Mouse (Mus musculus) MEL (cell line): ENCODE results near the gene Ttll8. TPM values are rescaled to one million over a fixed set of nuclear protein-coding genes. Genes with fewer than 3 reads are reported as not detected.

Experiments
- DNase-seq: peaks from one replicate; pipeline ENCODE4 v3.0.0; 2011; ENCODE audit warnings: low read depth, low spot score
- H3K27ac ChIP-seq: 2 replicates; pipeline ENCODE4 v1.5.1; 2012; ENCODE audit warnings: low read depth, mild to moderate bottlenecking, control low read depth, low read length, moderate library complexity; ENCODE audit not compliant: control insufficient read depth
- H3K27me3 ChIP-seq, 2 experiments: fragments of 150-350 bp in 1 of 2; sonication (generic) in 1 of 2; 2 replicates each; pipeline ENCODE4 v1.6.1; 2012; ENCODE audit warnings: low read length in 2 of 2, mild to moderate bottlenecking in 2 of 2, improper control_type of control experiment in 1 of 2, moderate library complexity in 1 of 2; ENCODE audit not compliant: insufficient read depth in 2 of 2, control insufficient read depth in 1 of 2
- H3K36me3 ChIP-seq, 2 experiments: 2 replicates each; pipeline ENCODE4 v1.6.1; 2012 to 2014; ENCODE audit warnings: low read length in 2 of 2, improper control_type of control experiment in 1 of 2, inconsistent platforms in 1 of 2, mild to moderate bottlenecking in 1 of 2; ENCODE audit not compliant: insufficient read depth in 2 of 2, control insufficient read depth in 1 of 2
- H3K4me1 ChIP-seq, 2 experiments: fragments of 150-350 bp in 1 of 2; sonication (generic) in 1 of 2; 2 replicates each; pipeline ENCODE4 v1.6.1; 2012; ENCODE audit warnings: low read length in 2 of 2, improper control_type of control experiment in 1 of 2, mild to moderate bottlenecking in 1 of 2; ENCODE audit not compliant: insufficient read depth in 2 of 2, control insufficient read depth in 1 of 2
- H3K4me3 ChIP-seq, 2 experiments: fragments of 150-350 bp in 1 of 2; sonication (generic) in 1 of 2; 2 replicates each; pipeline ENCODE4 v1.5.1; 2012; ENCODE audit warnings: low read depth in 2 of 2, low read length in 2 of 2, mild to moderate bottlenecking in 2 of 2, moderate library complexity in 2 of 2, control low read depth in 1 of 2, improper control_type of control experiment in 1 of 2; ENCODE audit not compliant: control insufficient read depth in 1 of 2, insufficient read depth in 1 of 2
- H3K79me2 ChIP-seq: 2 replicates; pipeline ENCODE4 v1.6.1; 2012; ENCODE audit warnings: mild to moderate bottlenecking, low read length, moderate library complexity; ENCODE audit not compliant: control insufficient read depth, poor library complexity, insufficient read depth
- H3K9ac ChIP-seq: 2 replicates; pipeline ENCODE4 v1.6.1; 2012; ENCODE audit warnings: low read depth, mild to moderate bottlenecking, control low read depth, low read length, moderate library complexity; ENCODE audit not compliant: control insufficient read depth, poor library complexity, severe bottlenecking
- H3K9me3 ChIP-seq: fragments of 150-350 bp; sonication (generic); replicated peaks from 2 replicates; pipeline ENCODE4 v1.6.1; 2012; ENCODE audit warnings: mild to moderate bottlenecking, low read length, improper control_type of control experiment, moderate library complexity; ENCODE audit not compliant: insufficient read depth
- BHLHE40 ChIP-seq: IDR thresholded peaks from 2 replicates; pipeline ENCODE4 v1.6.1; 2012; ENCODE audit warnings: low read depth, mild to moderate bottlenecking, inconsistent platforms, low read length, improper control_type of control experiment, borderline replicate concordance
- CTCF ChIP-seq, 3 experiments: IDR thresholded peaks in 2 of 3; conservative IDR thresholded peaks in 1 of 3; 2 replicates each; pipeline ENCODE4 v1.5.1; 2011 to 2012; ENCODE audit warnings: low read length in 3 of 3, low read depth in 2 of 3, mild to moderate bottlenecking in 2 of 3, improper control_type of control experiment in 1 of 3, inconsistent platforms in 1 of 3, mixed read lengths in 1 of 3, moderate library complexity in 1 of 3; ENCODE audit not compliant: control insufficient read depth in 1 of 3, insufficient read depth in 1 of 3, poor library complexity in 1 of 3, severe bottlenecking in 1 of 3
- E2F4 ChIP-seq: IDR thresholded peaks from 2 replicates; pipeline ENCODE4 v1.6.1; 2011; ENCODE audit warnings: low read depth, low read length, improper control_type of control experiment, borderline replicate concordance
- ELF1 ChIP-seq: IDR thresholded peaks from 2 replicates; pipeline ENCODE4 v1.6.1; 2014; ENCODE audit warnings: low read depth, mild to moderate bottlenecking, inconsistent platforms, low read length, improper control_type of control experiment, moderate library complexity
- ETS1 ChIP-seq: IDR thresholded peaks from 2 replicates; pipeline ENCODE4 v1.6.1; 2012; ENCODE audit warnings: low read depth, mild to moderate bottlenecking, inconsistent platforms, low read length, improper control_type of control experiment, moderate library complexity
- GABPA ChIP-seq: IDR thresholded peaks from 2 replicates; pipeline ENCODE4 v1.6.1; 2012; ENCODE audit warnings: low read depth, mild to moderate bottlenecking, inconsistent platforms, low read length, improper control_type of control experiment, moderate library complexity
- GATA1 ChIP-seq: IDR thresholded peaks from 2 replicates; pipeline ENCODE4 v1.6.1; 2011; ENCODE audit warnings: low read depth, low read length, improper control_type of control experiment
- HCFC1 ChIP-seq: IDR thresholded peaks from 2 replicates; pipeline ENCODE4 v1.6.1; 2012; ENCODE audit warnings: low read depth, mild to moderate bottlenecking, inconsistent platforms, low read length, improper control_type of control experiment, moderate library complexity
- MAX ChIP-seq: IDR thresholded peaks from 2 replicates; pipeline ENCODE4 v1.6.1; 2011; ENCODE audit warnings: low read length, improper control_type of control experiment
- MAZ ChIP-seq: IDR thresholded peaks from 2 replicates; pipeline ENCODE4 v1.6.1; 2012; ENCODE audit warnings: low read depth, mild to moderate bottlenecking, inconsistent platforms, low read length, improper control_type of control experiment
- MEF2A ChIP-seq: IDR thresholded peaks from 2 replicates; pipeline ENCODE4 v1.6.1; 2014; ENCODE audit warnings: low read depth, mild to moderate bottlenecking, inconsistent platforms, low read length, improper control_type of control experiment; ENCODE audit not compliant: poor library complexity, insufficient replicate concordance, severe bottlenecking; ENCODE audit errors: extremely low read depth
- MXI1 ChIP-seq: IDR thresholded peaks from 2 replicates; pipeline ENCODE4 v1.6.1; 2011; ENCODE audit warnings: mild to moderate bottlenecking, low read depth, low read length, improper control_type of control experiment
- MYB ChIP-seq: IDR thresholded peaks from 2 replicates; pipeline ENCODE4 v1.6.1; 2011; ENCODE audit warnings: mild to moderate bottlenecking, low read depth, low read length, improper control_type of control experiment
- MYC ChIP-seq: IDR thresholded peaks from 2 replicates; pipeline ENCODE4 v1.6.1; 2011; ENCODE audit warnings: low read depth, mild to moderate bottlenecking, low read length, improper control_type of control experiment, moderate library complexity
- NELFE ChIP-seq: IDR thresholded peaks from 2 replicates; pipeline ENCODE4 v1.6.1; 2011; ENCODE audit warnings: low read depth, low read length, improper control_type of control experiment
- NRF1 ChIP-seq: IDR thresholded peaks from 2 replicates; pipeline ENCODE4 v1.6.1; 2014; ENCODE audit warnings: low read depth, mild to moderate bottlenecking, inconsistent platforms, low read length, improper control_type of control experiment, moderate library complexity; ENCODE audit not compliant: poor library complexity, insufficient read depth, severe bottlenecking
- POLR2A ChIP-seq, 2 experiments: IDR thresholded peaks; 2 replicates each; pipeline ENCODE4 v1.6.1; 2011 to 2012; ENCODE audit warnings: low read length in 2 of 2, mild to moderate bottlenecking in 2 of 2, control low read depth in 1 of 2, improper control_type of control experiment in 1 of 2, low read depth in 1 of 2, moderate library complexity in 1 of 2; ENCODE audit not compliant: control insufficient read depth in 1 of 2, insufficient read depth in 1 of 2, poor library complexity in 1 of 2
- POLR2AphosphoS5 ChIP-seq: IDR thresholded peaks from 2 replicates; pipeline ENCODE4 v1.6.1; 2012; ENCODE audit warnings: low read depth, borderline replicate concordance, mild to moderate bottlenecking, inconsistent platforms, low read length, moderate library complexity, mixed read lengths
- TAL1 ChIP-seq: IDR thresholded peaks from 2 replicates; pipeline ENCODE4 v1.6.1; 2012; ENCODE audit warnings: mild to moderate bottlenecking, inconsistent platforms, low read length, moderate library complexity, mixed read lengths
- TBP ChIP-seq: IDR thresholded peaks from 2 replicates; pipeline ENCODE4 v1.8.0; 2011; ENCODE audit warnings: low read depth, low read length, improper control_type of control experiment
- TCF12 ChIP-seq: IDR thresholded peaks from 2 replicates; pipeline ENCODE4 v1.6.1; 2014; ENCODE audit warnings: low read depth, mild to moderate bottlenecking, inconsistent platforms, low read length, improper control_type of control experiment, moderate library complexity
- USF2 ChIP-seq, 2 experiments: IDR thresholded peaks; 2 replicates each; pipeline ENCODE4 v1.6.1; 2011 to 2012; ENCODE audit warnings: improper control_type of control experiment in 2 of 2, low read length in 2 of 2, borderline replicate concordance in 1 of 2, inconsistent platforms in 1 of 2, low read depth in 1 of 2, mild to moderate bottlenecking in 1 of 2; ENCODE audit not compliant: insufficient read depth in 1 of 2
- ZC3H11A ChIP-seq: IDR thresholded peaks from 2 replicates; pipeline ENCODE4 v1.6.1; 2012; ENCODE audit warnings: low read depth, mild to moderate bottlenecking, inconsistent platforms, low read length, improper control_type of control experiment
- polyA plus RNA-seq, 2 experiments: library from polyadenylated mRNA; stranded (reverse) in 1 of 2; unstranded in 1 of 2; fragments of >175 nt in 1 of 2; fragments of >200 nt in 1 of 2; gene quantifications; 2 replicates each; pipeline versions ENCODE4 v1.2.1 to v1.2.4; 2012; ENCODE audit warnings: low replicate concordance in 2 of 2, low read depth in 1 of 2; ENCODE audit not compliant: insufficient read length in 2 of 2, insufficient read depth in 1 of 2, missing spikeins in 1 of 2
- total RNA-seq: library from RNA; depleted of rRNA; stranded (reverse); fragments of 300-350 nt; gene quantifications from 2 replicates; pipeline ENCODE4 v1.2.3, GENCODE M21; 2012

The Ttll8 gene
- total and polyA plus RNA-seq, 3 experiments: not detected

DNA sequence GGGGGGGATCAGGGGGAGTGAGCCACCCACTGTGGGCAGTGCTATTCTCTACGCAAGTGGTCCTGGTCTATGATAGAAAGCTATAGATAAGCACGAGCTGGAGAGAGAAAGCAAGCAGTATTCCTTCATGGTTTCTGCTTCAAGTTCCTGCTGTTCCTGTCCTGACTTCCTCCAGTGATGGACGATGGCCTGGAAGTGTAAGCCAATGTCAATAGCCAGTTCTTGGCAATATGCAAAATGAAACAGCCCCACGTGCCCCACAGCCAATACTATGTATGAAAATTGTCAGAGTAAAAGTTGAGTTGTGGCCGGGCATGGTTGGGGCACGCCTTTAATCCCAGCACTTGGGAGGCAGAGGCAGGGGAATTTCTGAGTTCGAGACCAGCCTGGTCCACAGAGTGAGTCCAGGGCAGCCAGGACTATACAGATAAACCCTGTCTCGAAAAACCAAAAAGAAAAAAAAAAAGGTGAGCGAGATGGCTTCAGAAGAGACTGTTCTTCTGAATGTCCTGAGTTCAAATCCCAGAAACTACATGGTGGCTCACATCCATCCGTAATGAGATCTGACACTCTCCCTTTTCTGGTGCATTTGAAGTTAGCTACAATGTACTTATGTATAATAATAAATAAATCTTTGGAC, 57.8 kb downstream of the Ttll8 start:
- Histone ChIP-seq H3K9ac (no peak overlapping the region), H3K36me3 (no peaks in the 10 kb centered on the region), H3K4me1 (no peaks in the 10 kb centered on the region), H3K27ac (no peak overlapping the region)
- TF ChIP-seq E2F4: no peak
- TF ChIP-seq MXI1: no peak
- no peak for TF ChIP-seq POLR2AphosphoS5
- TF ChIP-seq CTCF (IDR thresholded peaks at IDR 0.05 in 2 of 3, conservative IDR thresholded peaks at IDR 0.05 in 1 of 3; ENCODE audit: control insufficient read depth in 1 of 3, insufficient read depth in 1 of 3, low read depth in 2 of 3, low read length in 3 of 3, poor library complexity in 1 of 3, severe bottlenecking in 1 of 3): no peak
- no peak for TF ChIP-seq ZC3H11A
- TF ChIP-seq MEF2A: no peak
- TF ChIP-seq POLR2A (IDR thresholded peaks at IDR 0.05; ENCODE audit: control insufficient read depth in 1 of 2, insufficient read depth in 1 of 2, low read depth in 1 of 2, low read length in 2 of 2, poor library complexity in 1 of 2): no peak
- no peak for TF ChIP-seq TBP
- no peak for TF ChIP-seq ETS1
- no peak for TF ChIP-seq GABPA
- TF ChIP-seq, all 39 proteins: peak for 0
- Histone ChIP-seq H3K27me3 (peaks cover 2% of the 10 kb centered on the region in 2 experiments; a peak in 3 of 4 replicates), H3K4me3 (no peak overlapping the region), H3K9me3 (no peaks in the 10 kb centered on the region), H3K79me2 (no peaks in the 10 kb centered on the region)
- DNase-seq: no peak

DNA sequence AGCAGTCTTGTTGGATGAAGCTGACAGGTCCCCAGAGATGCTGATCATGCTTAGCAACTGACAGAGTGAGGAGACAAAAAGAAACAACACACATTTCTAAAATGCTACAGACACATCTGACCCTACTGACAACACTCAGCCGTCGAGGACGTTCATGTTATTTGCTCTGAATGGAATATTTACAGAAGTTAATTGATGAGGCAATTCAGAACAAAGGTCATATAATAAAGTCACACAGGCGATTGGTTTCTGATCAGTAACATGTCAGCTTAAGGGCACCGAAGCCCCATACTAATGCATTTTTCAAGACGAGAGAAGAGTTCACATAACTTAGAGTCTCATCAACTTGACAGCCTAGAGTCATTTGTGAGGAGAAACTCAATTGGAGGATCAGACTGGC, 58.3 kb downstream of the Ttll8 start:
- H3K27me3 ChIP-seq: peaks cover 2% of the 10 kb centered on the region in 2 experiments; a peak in 3 of 4 replicates
- no peaks in the 10 kb centered on the region for H3K36me3 ChIP-seq
- H3K4me3 ChIP-seq: no peak overlapping the region
- no peak overlapping the region for H3K27ac ChIP-seq
- no peak overlapping the region for H3K9ac ChIP-seq
- no peaks in the 10 kb centered on the region for H3K79me2 ChIP-seq
- no peak for DNase-seq
- H3K4me1 ChIP-seq: no peaks in the 10 kb centered on the region
- H3K9me3 ChIP-seq: no peaks in the 10 kb centered on the region
- TF ChIP-seq MYC: no peak
- no peak for TF ChIP-seq NELFE
- TF ChIP-seq HCFC1: no peak
- no peak for TF ChIP-seq MXI1
- no peak for TF ChIP-seq NRF1
- TF ChIP-seq MYB: no peak
- TF ChIP-seq ETS1: no peak
- TF ChIP-seq MAX: no peak
- no peak for TF ChIP-seq MAZ
- no peak for TF ChIP-seq BHLHE40
- TF ChIP-seq USF2 (IDR thresholded peaks at IDR 0.05; ENCODE audit: borderline replicate concordance in 1 of 2, insufficient read depth in 1 of 2, low read depth in 1 of 2, low read length in 2 of 2): no peak
- no peak for TF ChIP-seq ELF1
- TF ChIP-seq GATA1: no peak
- no peak for TF ChIP-seq E2F4
- TF ChIP-seq TAL1: no peak
- no peak for TF ChIP-seq TBP
- no peak for TF ChIP-seq TCF12
- TF ChIP-seq, all 39 proteins: peak for 0
